Mouse (Mus musculus): ENCODE data around the gene Mdc1. TPM values are rescaled to one million over a fixed set of nuclear protein-coding genes. Genes with fewer than 3 reads are reported as not detected.

Gene Mdc1
- polyA plus RNA-seq (2014; fragmentation: Illumina TruSeq; extraction: RNeasy Lipid Tissue Mini Kit (QIAGEN cat#74804); ENCODE audit: low read depth, low replicate concordance): 7.1 TPM

GRCm38 (mm10) chr17:35841076-35841950, at the start of gene Mdc1:
Gene Mdc1, plus strand, starts transcription at chr17:35841515.

GRCm38 (mm10) chr17:35821439-35822430, 19.6 kb upstream of the Mdc1 start, which contains the start of gene Ier3:
Gene Ier3, plus strand, starts transcription at chr17:35821684.

GRCm38 (mm10) chr17:35822964-35823937, 18.1 kb upstream of the Mdc1 start, which contains the start of gene Flot1:
Gene Flot1, plus strand, starts transcription at chr17:35823230.

GRCm38 (mm10) chr17:35838122-35838544, 3.2 kb upstream of the Mdc1 start, which contains the start of gene Tubb5:
Gene Tubb5, minus strand, starts transcription at chr17:35838306.

GRCm38 (mm10) chr17:35861198-35861857, 20.0 kb downstream of the Mdc1 start, which contains the start of gene Nrm:
Gene Nrm, plus strand, starts transcription at chr17:35861318.

GRCm38 (mm10) chr17:35865481-35866280, 24.4 kb downstream of the Mdc1 start, which contains the start of gene Ppp1r18:
Gene Ppp1r18, plus strand, starts transcription at chr17:35865593.

GRCm38 (mm10) chr17:35879245-35880057, 38.1 kb downstream of the Mdc1 start, which contains the start of gene Dhx16:
Gene Dhx16, plus strand, starts transcription at chr17:35879819.

GRCm38 (mm10) chr17:35896781-35897643, 55.7 kb downstream of the Mdc1 start, which contains the start of gene 2310061I04Rik:
Gene 2310061I04Rik, minus strand, starts transcription at chr17:35897431.

Other genes with a start within 250 kb of the Mdc1 start
- not detected for gene Sfta2, start 240.0 kb upstream of the Mdc1 start, polyA plus RNA-seq (2014; fragmentation: Illumina TruSeq; extraction: RNeasy Lipid Tissue Mini Kit (QIAGEN cat#74804); ENCODE audit: low read depth, low replicate concordance)
- gene Gm9573, start 214.9 kb upstream of the Mdc1 start, polyA plus RNA-seq (2014; fragmentation: Illumina TruSeq; extraction: RNeasy Lipid Tissue Mini Kit (QIAGEN cat#74804); ENCODE audit: low read depth, low replicate concordance): not detected
- not detected for gene Mucl3, start 197.8 kb upstream of the Mdc1 start, polyA plus RNA-seq (2014; fragmentation: Illumina TruSeq; extraction: RNeasy Lipid Tissue Mini Kit (QIAGEN cat#74804); ENCODE audit: low read depth, low replicate concordance)
- gene Vars2, start 173.9 kb upstream of the Mdc1 start, polyA plus RNA-seq (2014; fragmentation: Illumina TruSeq; extraction: RNeasy Lipid Tissue Mini Kit (QIAGEN cat#74804); ENCODE audit: low read depth, low replicate concordance): 1.1 TPM
- 1.7 TPM for gene Gtf2h4, start 167.8 kb upstream of the Mdc1 start, polyA plus RNA-seq (2014; fragmentation: Illumina TruSeq; extraction: RNeasy Lipid Tissue Mini Kit (QIAGEN cat#74804); ENCODE audit: low read depth, low replicate concordance)
- 7.2 TPM for gene Ddr1, start 136.9 kb upstream of the Mdc1 start, polyA plus RNA-seq (2014; fragmentation: Illumina TruSeq; extraction: RNeasy Lipid Tissue Mini Kit (QIAGEN cat#74804); ENCODE audit: low read depth, low replicate concordance)
- gene Ier3, start 19.8 kb upstream of the Mdc1 start, polyA plus RNA-seq (2014; fragmentation: Illumina TruSeq; extraction: RNeasy Lipid Tissue Mini Kit (QIAGEN cat#74804); ENCODE audit: low read depth, low replicate concordance): 13.7 TPM
- gene Flot1, start 18.3 kb upstream of the Mdc1 start, polyA plus RNA-seq (2014; fragmentation: Illumina TruSeq; extraction: RNeasy Lipid Tissue Mini Kit (QIAGEN cat#74804); ENCODE audit: low read depth, low replicate concordance): 7.4 TPM
- gene Tubb5, start 3.2 kb upstream of the Mdc1 start, polyA plus RNA-seq (2014; fragmentation: Illumina TruSeq; extraction: RNeasy Lipid Tissue Mini Kit (QIAGEN cat#74804); ENCODE audit: low read depth, low replicate concordance): 11.5 TPM
- gene Nrm, start 19.8 kb downstream of the Mdc1 start, polyA plus RNA-seq (2014; fragmentation: Illumina TruSeq; extraction: RNeasy Lipid Tissue Mini Kit (QIAGEN cat#74804); ENCODE audit: low read depth, low replicate concordance): 0.32 TPM
- 0.49 TPM for gene Ppp1r18, start 24.1 kb downstream of the Mdc1 start, polyA plus RNA-seq (2014; fragmentation: Illumina TruSeq; extraction: RNeasy Lipid Tissue Mini Kit (QIAGEN cat#74804); ENCODE audit: low read depth, low replicate concordance)
- 21.8 TPM for gene Dhx16, start 38.3 kb downstream of the Mdc1 start, polyA plus RNA-seq (2014; fragmentation: Illumina TruSeq; extraction: RNeasy Lipid Tissue Mini Kit (QIAGEN cat#74804); ENCODE audit: low read depth, low replicate concordance)
- 38.4 TPM for gene 2310061I04Rik, start 55.9 kb downstream of the Mdc1 start, polyA plus RNA-seq (2014; fragmentation: Illumina TruSeq; extraction: RNeasy Lipid Tissue Mini Kit (QIAGEN cat#74804); ENCODE audit: low read depth, low replicate concordance)
- gene Atat1, start 68.6 kb downstream of the Mdc1 start, polyA plus RNA-seq (2014; fragmentation: Illumina TruSeq; extraction: RNeasy Lipid Tissue Mini Kit (QIAGEN cat#74804); ENCODE audit: low read depth, low replicate concordance): 7.0 TPM
- 17.0 TPM for gene Mrps18b, start 74.9 kb downstream of the Mdc1 start, polyA plus RNA-seq (2014; fragmentation: Illumina TruSeq; extraction: RNeasy Lipid Tissue Mini Kit (QIAGEN cat#74804); ENCODE audit: low read depth, low replicate concordance)
- gene Ppp1r10, start 74.9 kb downstream of the Mdc1 start, polyA plus RNA-seq (2014; fragmentation: Illumina TruSeq; extraction: RNeasy Lipid Tissue Mini Kit (QIAGEN cat#74804); ENCODE audit: low read depth, low replicate concordance): 28.8 TPM
- gene Abcf1, start 128.2 kb downstream of the Mdc1 start, polyA plus RNA-seq (2014; fragmentation: Illumina TruSeq; extraction: RNeasy Lipid Tissue Mini Kit (QIAGEN cat#74804); ENCODE audit: low read depth, low replicate concordance): 35.2 TPM
- 1.0 TPM for gene Gnl1, start 138.3 kb downstream of the Mdc1 start, polyA plus RNA-seq (2014; fragmentation: Illumina TruSeq; extraction: RNeasy Lipid Tissue Mini Kit (QIAGEN cat#74804); ENCODE audit: low read depth, low replicate concordance)
- 1.6 TPM for gene Prr3, start 138.7 kb downstream of the Mdc1 start, polyA plus RNA-seq (2014; fragmentation: Illumina TruSeq; extraction: RNeasy Lipid Tissue Mini Kit (QIAGEN cat#74804); ENCODE audit: low read depth, low replicate concordance)
- gene H2-T24, start 179.0 kb downstream of the Mdc1 start, polyA plus RNA-seq (2014; fragmentation: Illumina TruSeq; extraction: RNeasy Lipid Tissue Mini Kit (QIAGEN cat#74804); ENCODE audit: low read depth, low replicate concordance): 4.6 TPM
- 6.1 TPM for gene H2-T23, start 191.3 kb downstream of the Mdc1 start, polyA plus RNA-seq (2014; fragmentation: Illumina TruSeq; extraction: RNeasy Lipid Tissue Mini Kit (QIAGEN cat#74804); ENCODE audit: low read depth, low replicate concordance)
- 17.7 TPM for gene H2-T22, start 201.2 kb downstream of the Mdc1 start, polyA plus RNA-seq (2014; fragmentation: Illumina TruSeq; extraction: RNeasy Lipid Tissue Mini Kit (QIAGEN cat#74804); ENCODE audit: low read depth, low replicate concordance)
- not detected for gene Gm6034, start 201.4 kb downstream of the Mdc1 start, polyA plus RNA-seq (2014; fragmentation: Illumina TruSeq; extraction: RNeasy Lipid Tissue Mini Kit (QIAGEN cat#74804); ENCODE audit: low read depth, low replicate concordance)
- gene Gm11127, start 216.9 kb downstream of the Mdc1 start, polyA plus RNA-seq (2014; fragmentation: Illumina TruSeq; extraction: RNeasy Lipid Tissue Mini Kit (QIAGEN cat#74804); ENCODE audit: low read depth, low replicate concordance): 0.89 TPM